Mouse (Mus musculus) heart, embryonic 16.5 days (tissue): Measurements from ENCODE around the gene Exoc8. TPM values are rescaled to one million over a fixed set of nuclear protein-coding genes. Genes with fewer than 3 reads are reported as not detected.

Experiments
- polyA plus RNA-seq: library from polyadenylated mRNA; unstranded; fragments of >200 nt; fragmentation: Nextera tagmentation; extraction: Ambion mirVana; gene quantifications from 2 replicates; pipeline ENCODE4 v1.2.1, GENCODE M21; 2015

Exoc8 gene
- polyA plus RNA-seq, 1 experiment from 2014 or later, result 6.9 TPM

Other genes starting within 250 kb of the Exoc8 start
- 39.3 and 47.7 TPM in 2 replicates for gene 2310022B05Rik, start 234.3 kb downstream of the Exoc8 start, polyA plus RNA-seq
- gene Ttc13, start 175.7 kb downstream of the Exoc8 start, polyA plus RNA-seq, result 27.5 and 28.2 TPM in 2 replicates
- gene Arv1, start 175.6 kb downstream of the Exoc8 start, polyA plus RNA-seq, result 15.8 and 16.0 TPM in 2 replicates
- 1.6 and 1.9 TPM in 2 replicates for gene Fam89a, start 145.9 kb downstream of the Exoc8 start, polyA plus RNA-seq
- 0.14 and 0.17 TPM in 2 replicates for gene Trim67, start 104.6 kb downstream of the Exoc8 start, polyA plus RNA-seq
- 120 and 129 TPM in 2 replicates for gene Gnpat, start 34.7 kb downstream of the Exoc8 start, polyA plus RNA-seq
- 51.4 and 52.2 TPM in 2 replicates for gene 2810004N23Rik, start 34.6 kb downstream of the Exoc8 start, polyA plus RNA-seq
- 8.3 and 8.5 TPM in 2 replicates for gene Sprtn, start 181 bp upstream of the Exoc8 start, polyA plus RNA-seq
- gene Egln1, start 51.6 kb upstream of the Exoc8 start, polyA plus RNA-seq, result 17.8 and 19.5 TPM in 2 replicates
- gene Tsnax, start 115.3 kb upstream of the Exoc8 start, polyA plus RNA-seq, result 91.8 and 98.2 TPM in 2 replicates
- gene Disc1, start 156.5 kb upstream of the Exoc8 start, polyA plus RNA-seq, result 2.3 TPM in 2 replicates